Mouse (Mus musculus) adrenal gland, postnatal 10 days (tissue): ENCODE measurements at regions not wholly inside any gene's neighbourhood (a gene's known extent, or its start where the extent isn't known, plus 50 kb on each side); places are given as distances from the start of the nearest gene placed in this dataset.
A peak's percentile ranks its signal among the peaks of the same experiment; 100 is the strongest.

ENCODE experiments used
- DNase-seq: peaks from one replicate; pipeline ENCODE4 v3.0.0; 2021; ENCODE audit warnings: mixed read lengths

- peak; percentile 3 for DNase-seq
Measured at GRCm38 (mm10) chr5:116776450-116776849, 184.8 kb upstream of the Srrm4 start.

DNA sequence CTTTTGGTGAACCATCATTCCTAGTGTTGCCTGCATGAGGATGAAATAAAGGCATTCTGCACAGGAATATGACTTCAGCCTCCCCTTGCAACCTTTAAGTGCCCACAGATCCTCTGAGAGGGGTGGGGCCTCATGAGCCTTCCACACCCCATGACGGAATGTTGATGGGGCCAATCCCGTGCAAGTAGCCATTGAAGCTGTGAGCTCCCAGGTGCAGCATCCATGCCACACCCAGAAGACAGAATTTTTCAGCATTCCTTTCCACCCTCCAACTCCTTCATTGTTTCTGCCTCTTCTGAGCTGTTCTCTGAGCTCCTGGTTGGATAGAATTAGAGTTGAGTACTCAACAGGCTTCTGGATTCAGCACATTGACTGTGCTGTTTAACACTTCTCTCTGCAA lies 174.6 kb upstream of the Srrm4 start:
- no peak for DNase-seq

DNA sequence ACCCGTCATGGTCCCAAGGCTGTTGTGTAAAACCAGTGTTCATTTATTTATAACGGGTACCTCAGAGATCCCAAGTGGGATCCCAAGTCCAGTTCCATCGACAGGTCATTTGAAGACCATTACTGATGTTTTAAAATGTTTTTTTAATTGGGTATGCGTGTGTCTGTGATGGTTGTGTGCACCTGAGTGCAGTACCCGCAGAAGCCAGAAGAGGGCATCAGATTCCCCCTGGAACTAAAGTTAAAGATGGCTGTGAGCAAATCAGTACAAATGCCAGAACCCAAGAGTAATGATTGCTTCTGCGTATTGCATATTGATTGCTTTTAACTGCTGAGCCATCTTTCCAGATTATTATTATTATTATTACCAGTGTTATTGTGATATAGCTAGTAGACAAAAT lies 169.7 kb upstream of the Srrm4 start:
- no peak for DNase-seq

GRCm38 (mm10) chr5:116758687-116759086 lies 167.1 kb upstream of the Srrm4 start:
- no peak for DNase-seq

GRCm38 (mm10) chr5:116752941-116753340 lies 161.3 kb upstream of the Srrm4 start:
- no peak for DNase-seq

DNA sequence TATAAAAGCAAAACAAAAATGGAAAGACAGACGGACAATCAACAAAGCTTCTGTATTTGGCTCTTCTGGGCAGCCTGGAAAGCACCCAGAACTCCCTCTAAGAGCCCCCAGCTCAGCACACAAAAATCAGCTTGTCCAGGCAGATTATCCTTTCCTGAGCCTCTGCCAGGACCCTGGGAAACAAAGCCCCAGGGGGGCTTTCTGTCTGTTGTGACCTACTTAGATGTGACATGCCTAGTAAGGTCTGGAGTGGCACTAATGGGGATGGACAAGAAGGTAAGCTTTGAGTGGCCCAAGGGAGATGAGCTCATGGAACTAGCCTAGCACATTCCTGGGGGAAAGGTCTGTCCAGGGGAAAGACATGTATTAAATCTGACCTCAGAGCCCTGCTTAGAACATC lies 160.5 kb upstream of the Srrm4 start:
- DNase-seq = no peak

DNA sequence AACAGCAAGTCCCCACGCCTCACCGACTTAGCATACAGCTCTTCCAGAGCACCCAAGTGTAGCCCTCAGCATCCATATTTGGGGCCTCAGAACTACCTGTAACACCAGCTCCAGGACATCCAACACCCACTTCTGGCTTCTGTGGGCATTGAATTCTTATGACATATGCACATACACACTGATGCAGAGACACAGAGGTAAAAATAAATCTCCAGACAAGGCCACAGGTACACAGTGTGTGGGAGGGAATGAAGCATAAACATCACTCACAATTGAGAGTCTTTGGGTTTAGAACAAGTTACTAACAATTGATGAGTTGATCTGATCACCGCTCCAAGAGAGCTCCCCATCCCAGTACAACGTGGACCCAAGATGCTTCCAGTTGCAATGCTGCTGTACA lies 154.2 kb upstream of the Srrm4 start:
- no peak for DNase-seq

DNA sequence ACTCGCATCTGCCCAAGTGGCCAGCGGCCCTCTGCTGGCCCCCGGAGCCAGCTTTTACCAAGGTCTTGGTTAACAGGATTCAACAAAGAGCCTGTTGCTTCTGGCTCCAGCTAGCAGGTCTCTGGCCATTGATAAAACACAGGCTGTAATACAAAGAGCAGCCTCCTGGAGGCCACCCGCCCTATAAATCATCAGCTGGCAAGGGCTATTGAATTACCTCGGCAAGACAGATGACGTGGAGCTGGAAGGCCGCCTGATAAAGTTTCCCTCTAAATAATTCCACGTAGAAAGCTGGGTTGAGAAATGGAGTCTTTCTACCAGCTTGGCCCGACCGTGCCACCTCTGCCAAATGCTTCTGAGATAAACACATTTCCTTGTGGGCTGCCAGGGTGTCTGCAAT lies 152.8 kb upstream of the Srrm4 start:
- peak; percentile 85 for DNase-seq

- no peak for DNase-seq
Measured at GRCm38 (mm10) chr5:116735622-116736021, 144.0 kb upstream of the Srrm4 start.

- no peak for DNase-seq
Measured at GRCm38 (mm10) chr5:116731509-116731908, 139.9 kb upstream of the Srrm4 start.

GRCm38 (mm10) chr5:116719200-116719599 lies 127.6 kb upstream of the Srrm4 start:
- no peak for DNase-seq

DNA sequence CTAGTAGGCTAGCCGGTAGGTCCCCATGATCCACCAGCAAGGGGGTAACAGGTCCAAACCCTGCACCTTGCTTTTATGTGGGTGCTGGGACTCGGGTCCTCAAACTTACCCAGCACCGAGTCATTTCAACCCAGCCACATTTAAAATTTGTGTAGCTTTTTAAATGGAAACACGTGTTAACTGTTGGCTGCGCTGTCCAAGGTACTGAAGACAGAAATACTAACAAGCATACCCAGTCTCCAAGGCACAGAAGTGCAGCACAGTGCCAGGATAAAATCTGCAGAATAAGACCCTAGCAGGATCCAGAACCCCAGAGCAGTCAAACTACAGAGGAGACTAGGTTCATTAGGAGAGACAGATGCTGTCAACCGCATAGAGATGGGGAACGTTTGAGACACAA lies 122.6 kb upstream of the Srrm4 start:
- DNase-seq = peak; percentile 35

DNA sequence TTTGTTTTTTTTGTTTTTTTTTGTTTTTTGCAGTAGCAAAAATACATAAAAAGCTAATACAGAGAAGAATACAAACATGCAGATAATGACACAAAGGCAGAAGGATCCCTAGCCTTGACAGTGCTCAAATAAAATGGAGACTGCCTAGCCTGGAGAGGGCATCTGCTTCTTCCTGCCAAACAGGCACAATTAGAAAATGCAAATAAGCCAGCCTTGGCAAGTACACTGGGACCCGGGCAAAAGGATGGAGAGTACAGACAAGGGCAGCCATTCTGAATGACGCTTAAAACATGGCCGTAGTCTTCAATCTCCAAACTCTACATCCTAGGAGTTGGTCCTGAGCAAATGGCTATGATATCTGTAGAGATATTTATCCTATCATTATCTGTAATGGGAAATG lies 120.4 kb upstream of the Srrm4 start:
- DNase-seq = no peak

GRCm38 (mm10) chr5:116708505-116708904 lies 116.9 kb upstream of the Srrm4 start:
- no peak for DNase-seq

- DNase-seq = no peak
Measured at GRCm38 (mm10) chr5:116662466-116662865, 70.8 kb upstream of the Srrm4 start.

- DNase-seq = no peak
Measured at GRCm38 (mm10) chr5:116661851-116662250, 70.2 kb upstream of the Srrm4 start.

DNA sequence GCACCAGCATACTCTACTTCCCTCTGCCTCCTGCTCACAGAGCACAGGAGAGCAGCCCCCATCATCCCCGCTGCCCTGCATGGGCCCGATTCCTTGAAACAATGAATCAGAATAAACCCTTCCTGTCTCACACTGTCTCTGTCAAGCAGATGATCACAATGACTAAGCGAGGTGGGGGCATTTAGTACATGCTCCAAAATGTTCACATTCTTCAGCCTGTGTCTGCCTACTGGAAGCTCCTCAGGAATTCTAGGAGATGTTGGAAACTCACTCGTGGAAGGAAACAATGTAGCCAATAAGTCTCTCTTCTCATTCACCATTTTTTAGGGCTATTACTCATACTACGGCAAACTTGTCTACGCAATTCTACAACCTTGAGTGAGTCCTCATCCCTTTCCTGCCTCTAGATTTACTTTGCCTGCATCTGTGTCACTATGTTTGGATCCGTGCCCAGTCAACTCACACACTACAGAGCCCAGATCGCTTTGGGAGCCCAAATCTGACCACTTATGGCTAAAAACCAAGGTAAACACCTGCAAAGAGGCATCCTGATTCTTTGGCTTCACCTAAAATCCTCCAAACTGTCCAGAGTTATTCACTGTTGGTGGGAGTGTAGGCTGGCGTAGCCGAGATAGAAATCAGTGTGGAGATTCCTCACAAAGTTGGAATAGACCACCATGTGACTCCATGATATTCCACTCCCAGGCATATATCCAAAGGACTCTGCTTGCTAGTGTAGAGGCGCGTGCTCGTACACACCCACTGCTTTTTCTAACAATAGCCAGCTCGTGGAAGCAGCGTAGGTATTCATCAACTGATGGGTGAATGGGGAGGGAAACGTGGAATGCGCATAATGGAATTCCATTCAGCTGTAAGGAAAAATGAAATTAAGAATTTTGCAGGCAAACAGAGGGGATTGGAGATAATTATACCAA lies 63.1 kb upstream of the Srrm4 start:
- peak; percentile 9 for DNase-seq
